Mouse (Mus musculus) cortical plate, adult 2 months (tissue): ENCODE results near the gene Vamp9. TPM values are rescaled to one million over a fixed set of nuclear protein-coding genes. Genes with fewer than 3 reads are reported as not detected.
A peak's percentile ranks its signal among the peaks of the same experiment; 100 is the strongest.

Source experiments
- H3K27ac ChIP-seq: fragments of 200-500 bp; 2 replicates; pipeline ENCODE4 v1.5.1; 2012; ENCODE audit warnings: low read length, control low read depth, inconsistent platforms; ENCODE audit not compliant: insufficient read depth
- H3K4me1 ChIP-seq: fragments of 200-500 bp; 2 replicates; pipeline ENCODE4 v1.6.1; 2011; ENCODE audit warnings: low read length; ENCODE audit not compliant: control insufficient read depth, insufficient read depth
- H3K4me3 ChIP-seq: fragments of 200-500 bp; 2 replicates; pipeline ENCODE4 v1.5.1; 2011; ENCODE audit warnings: mild to moderate bottlenecking, low read length, control low read depth; ENCODE audit not compliant: insufficient read depth
- CTCF ChIP-seq: fragments of 200-500 bp; IDR thresholded peaks from 2 replicates; pipeline ENCODE4 v1.5.1; 2011; ENCODE audit warnings: mild to moderate bottlenecking, control low read depth, low read length; ENCODE audit not compliant: insufficient read depth; ENCODE audit errors: extremely low read depth
- POLR2A ChIP-seq: fragments of 200-500 bp; IDR thresholded peaks from 2 replicates; pipeline ENCODE4 v1.6.1; 2011; ENCODE audit warnings: mild to moderate bottlenecking, low read length, control low read depth; ENCODE audit not compliant: insufficient read depth; ENCODE audit errors: extremely low read depth
- polyA plus RNA-seq: library from polyadenylated mRNA; depleted of rRNA; stranded (reverse); fragments of >200 nt; gene quantifications from 2 replicates; pipeline ENCODE4 v1.2.3, GENCODE M21; 2012; rRNA removed

Gene Vamp9
- polyA plus RNA-seq, 1 experiment = 0.75 TPM

GRCm38 (mm10) chr5:99975776-99976175 is 69.7 kb downstream of the Vamp9 start:
- Histone ChIP-seq H3K4me1 (peaks cover 8% of the 10 kb centered on the region), H3K27ac (no peak overlapping the region), H3K4me3 (peak overlapping the region; percentile 24; the same call in 1 of the 2 replicates)
- TF ChIP-seq CTCF (no peak), POLR2A (no peak)

GRCm38 (mm10) chr5:99976334-99976955 is 70.4 kb downstream of the Vamp9 start:
- H3K4me1 ChIP-seq = peaks cover 8% of the 10 kb centered on the region
- TF ChIP-seq CTCF (no peak), POLR2A (no peak)

GRCm38 (mm10) chr5:99977516-99978301 is 71.7 kb downstream of the Vamp9 start:
- H3K4me3 ChIP-seq = peak overlapping the region; percentile 92
- no peak overlapping the region for H3K27ac ChIP-seq
- peaks cover 8% of the 10 kb centered on the region for H3K4me1 ChIP-seq
- no peak for TF ChIP-seq POLR2A
- no peak for TF ChIP-seq CTCF

More at GRCm38 (mm10) chr5:99976334-99976955, 70.4 kb downstream of the Vamp9 start:
- no peak overlapping the region for H3K27ac ChIP-seq
- peak overlapping the region; percentile 92; the same call in 1 of the 2 replicates for H3K4me3 ChIP-seq

- Histone ChIP-seq H3K27ac (peak within 1 kb of the TSS; percentile 94), H3K4me1 (peaks cover 8% of the 10 kb centered on the region), H3K4me3 (peak within 1 kb of the TSS; percentile 92)
- TF ChIP-seq CTCF (no peak), POLR2A (peak; percentile 72)
Measured at GRCm38 (mm10) chr5:99978699-99979442, 72.8 kb downstream of the Vamp9 start, which contains the start of the genes Hnrnpd and 4930524J08Rik. Gene Hnrnpd, minus strand, starts transcription at chr5:99978938. Gene 4930524J08Rik, plus strand, starts transcription at chr5:99979061.

- H3K27ac ChIP-seq = no peak overlapping the region
- no peak overlapping the region for H3K4me3 ChIP-seq
- no peak for TF ChIP-seq POLR2A
- no peak for TF ChIP-seq CTCF
- H3K4me1 ChIP-seq = no peaks in the 10 kb centered on the region
Measured at GRCm38 (mm10) chr5:99983452-99984061, 77.5 kb downstream of the Vamp9 start.

GRCm38 (mm10) chr5:99994166-99994565 is 88.1 kb downstream of the Vamp9 start:
- no peak overlapping the region for H3K27ac ChIP-seq
- H3K4me1 ChIP-seq = no peaks in the 10 kb centered on the region
- no peak overlapping the region for H3K4me3 ChIP-seq
- TF ChIP-seq POLR2A = no peak
- no peak for TF ChIP-seq CTCF

- Histone ChIP-seq H3K27ac (no peak overlapping the region), H3K4me3 (no peak overlapping the region), H3K4me1 (no peaks in the 10 kb centered on the region)
- no peak for TF ChIP-seq CTCF
- TF ChIP-seq POLR2A = no peak
Measured at GRCm38 (mm10) chr5:99994680-99995079, 88.6 kb downstream of the Vamp9 start.

GRCm38 (mm10) chr5:100000048-100000447 is 94.0 kb downstream of the Vamp9 start:
- Histone ChIP-seq H3K4me3 (no peak overlapping the region), H3K4me1 (no peaks in the 10 kb centered on the region), H3K27ac (no peak overlapping the region)
- TF ChIP-seq POLR2A = no peak
- TF ChIP-seq CTCF = no peak

GRCm38 (mm10) chr5:100000500-100000899 is 94.4 kb downstream of the Vamp9 start:
- Histone ChIP-seq H3K4me1 (no peaks in the 10 kb centered on the region), H3K27ac (no peak overlapping the region), H3K4me3 (no peak overlapping the region)
- TF ChIP-seq CTCF = no peak
- TF ChIP-seq POLR2A = no peak

Other genes starting within 250 kb of the Vamp9 start
- 55.4 and 63.5 TPM in 2 replicates for gene Rasgef1b, start 177.2 kb upstream of the Vamp9 start, polyA plus RNA-seq
- gene Hnrnpd, start 72.7 kb downstream of the Vamp9 start, polyA plus RNA-seq = 99.3 and 110 TPM in 2 replicates
- 1.5 and 1.7 TPM in 2 replicates for gene 4930524J08Rik, start 72.8 kb downstream of the Vamp9 start, polyA plus RNA-seq
- gene Hnrnpdl, start 133.4 kb downstream of the Vamp9 start, polyA plus RNA-seq = 260 and 286 TPM in 2 replicates
- 78.2 and 79.1 TPM in 2 replicates for gene Enoph1, start 133.7 kb downstream of the Vamp9 start, polyA plus RNA-seq